Mouse (Mus musculus) megakaryocyte, embryonic 14.5 days (primary cell): ENCODE results near the gene Ung.

Experiments
- FLI1 ChIP-seq: IDR thresholded peaks from 2 replicates; pipeline ENCODE4 v1.6.1; 2012; ENCODE audit warnings: low read length, inconsistent platforms, mixed read lengths
- GATA1 ChIP-seq: IDR thresholded peaks from 3 replicates; pipeline ENCODE4 v1.6.1; 2012; ENCODE audit warnings: mixed read lengths, low read length, inconsistent platforms, borderline replicate concordance

DNA sequence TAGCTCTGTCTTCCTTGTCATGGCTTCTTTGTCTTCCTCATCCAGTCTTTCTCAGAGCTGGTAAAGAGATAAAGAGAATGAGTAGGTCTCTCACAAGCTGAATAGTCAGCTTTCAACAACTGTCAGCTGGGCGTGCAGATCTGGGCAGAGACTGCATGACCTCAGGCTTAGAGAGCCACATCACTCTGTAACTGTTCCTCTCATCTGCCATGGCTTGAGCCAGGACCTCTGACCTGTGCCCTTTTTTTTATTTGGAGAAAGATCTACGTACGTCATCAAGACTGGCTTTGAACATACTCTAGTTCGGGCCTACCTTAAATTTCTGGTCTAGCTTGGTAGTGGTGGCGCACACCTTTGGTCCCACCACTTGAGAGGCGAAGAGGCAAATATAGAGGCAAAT lies 2.7 kb downstream of the Ung start:
- TF ChIP-seq GATA1, result no peak
- TF ChIP-seq FLI1, result no peak
